Mouse (Mus musculus): ENCODE data around the gene Tmem238l. TPM values are rescaled to one million over a fixed set of nuclear protein-coding genes. Genes with fewer than 3 reads are reported as not detected.

Gene Tmem238l
- not detected for total RNA-seq (2021)
- long read RNA-seq = 0 reads

- no peak for DNase-seq (ENCODE audit: low spot score in 2 of 2)
Observed at GRCm38 (mm10) chr11:66956303-66956702, at the start of gene Tmem238l. Gene Tmem238l, plus strand, starts transcription at chr11:66956638.

DNA sequence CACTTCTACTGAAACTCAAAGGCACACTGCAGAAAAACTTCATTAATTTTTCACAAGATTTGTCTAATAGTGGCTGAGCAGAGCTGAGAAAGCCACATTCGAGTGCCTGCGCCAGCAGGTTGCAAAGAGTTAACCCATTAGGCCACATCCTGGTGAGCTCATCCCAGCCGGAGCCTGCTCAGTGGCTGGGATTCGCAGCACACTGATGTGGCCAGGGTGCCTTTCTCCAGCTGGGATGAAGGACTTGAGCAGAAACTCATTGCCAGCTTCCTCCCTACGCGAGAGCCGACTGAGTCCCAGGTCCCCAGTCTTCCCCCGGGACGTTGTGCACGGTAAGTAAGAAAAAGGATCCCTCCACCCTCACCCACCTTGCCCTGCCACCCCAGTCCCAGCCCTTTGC is 44.6 kb upstream of the Tmem238l start, which contains the start of gene Pirt:
Pirt (plus strand) TSS at position 171 of the 400 bp plus-strand sequence.
- DNase-seq (ENCODE audit: low spot score in 2 of 2) = no peak

DNA sequence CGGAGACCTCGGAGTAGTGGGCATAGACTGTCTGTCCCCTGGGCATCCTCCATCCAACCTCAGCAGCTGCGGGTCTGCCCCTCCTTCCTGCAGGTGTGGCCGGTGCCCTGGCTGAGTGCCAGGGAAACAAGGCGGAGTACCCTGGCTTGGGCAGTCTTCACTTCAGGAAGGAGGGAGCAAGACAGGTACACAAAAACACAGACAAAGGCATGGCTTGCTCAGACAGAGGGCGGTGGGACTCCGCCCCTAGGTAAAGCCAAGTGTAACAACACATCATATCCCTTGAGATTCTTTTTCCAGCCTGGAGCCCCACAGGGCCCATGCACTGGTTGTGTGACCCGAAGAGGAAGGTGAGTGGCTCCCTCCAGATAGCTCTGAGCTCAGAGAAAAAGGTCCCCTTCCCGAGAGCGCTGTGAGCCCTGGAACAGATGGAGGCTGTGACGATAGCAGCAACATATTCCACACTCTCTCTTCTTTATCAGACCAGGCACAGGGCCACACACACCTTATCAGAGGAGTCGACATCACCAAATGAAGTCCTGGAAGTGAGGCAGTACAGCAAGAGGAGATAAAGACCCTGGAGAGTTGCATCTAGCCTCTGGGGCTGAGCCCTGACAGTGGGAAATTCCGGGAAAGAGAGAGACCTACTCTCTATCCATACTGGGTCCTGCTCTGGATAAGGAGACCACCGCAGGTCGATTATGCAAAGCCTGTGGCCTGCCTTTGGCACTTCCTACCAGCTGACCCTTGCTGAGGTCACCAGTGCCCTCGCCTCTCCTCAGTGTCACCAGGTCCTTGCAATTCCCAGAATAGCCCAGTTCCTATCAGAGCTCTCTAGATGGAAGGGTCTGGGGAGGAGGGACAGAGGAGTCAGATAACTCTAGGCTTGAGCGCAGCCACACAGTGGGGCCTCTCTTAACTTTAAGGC is 43.6 kb upstream of the Tmem238l start:
- DNase-seq (ENCODE audit: low spot score in 2 of 2) = no peak

DNA sequence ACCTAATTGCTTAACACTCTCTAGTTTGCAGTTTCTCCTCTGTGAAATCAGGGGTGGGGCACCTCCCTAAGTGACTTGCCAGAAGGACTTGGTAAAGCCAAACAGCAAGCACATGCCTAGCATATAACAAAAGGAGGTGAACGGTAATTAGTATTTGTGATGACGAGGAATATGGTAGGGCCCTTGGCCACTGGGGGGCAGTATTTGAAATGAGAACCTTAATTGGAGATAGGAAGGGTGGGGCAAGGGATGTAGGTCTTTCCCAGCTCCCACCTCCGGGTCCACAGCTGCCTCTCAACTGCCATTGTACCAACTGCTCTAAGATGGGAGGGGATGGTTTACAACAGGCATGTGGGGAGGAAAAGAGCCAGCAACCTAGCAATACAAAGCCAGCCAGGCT is 42.2 kb upstream of the Tmem238l start:
- DNase-seq (ENCODE audit: low spot score in 2 of 2) = peak in 1 of 2 experiments; percentile 53

DNA sequence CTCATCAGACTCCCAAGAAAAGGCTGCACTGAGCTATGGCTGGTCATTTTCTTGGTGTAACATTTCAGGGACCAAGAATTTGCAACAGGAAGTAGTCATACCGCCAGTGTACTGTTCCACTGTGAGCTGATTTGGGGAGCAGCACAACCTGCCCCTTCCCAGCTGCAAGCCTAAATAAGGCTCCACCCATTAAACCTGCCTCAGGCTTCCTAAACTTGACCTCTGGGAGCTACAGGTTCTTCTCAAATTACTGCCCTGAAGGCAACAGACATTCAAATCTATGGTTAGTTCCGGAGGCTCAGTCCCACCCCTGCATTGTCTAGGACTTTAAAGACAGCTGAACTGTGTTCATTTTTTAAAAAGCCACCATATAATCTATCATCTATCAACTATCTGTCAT is 36.4 kb upstream of the Tmem238l start:
- no peak for DNase-seq (ENCODE audit: low spot score in 2 of 2)

- DNase-seq (ENCODE audit: low spot score in 2 of 2) = no peak
Observed at GRCm38 (mm10) chr11:66924095-66924823, 32.2 kb upstream of the Tmem238l start.

GRCm38 (mm10) chr11:66928311-66928710 is 28.1 kb upstream of the Tmem238l start:
- DNase-seq (ENCODE audit: low spot score in 2 of 2) = no peak

- DNase-seq (ENCODE audit: low spot score in 2 of 2) = no peak
Observed at GRCm38 (mm10) chr11:66932827-66933599, 23.4 kb upstream of the Tmem238l start.

DNA sequence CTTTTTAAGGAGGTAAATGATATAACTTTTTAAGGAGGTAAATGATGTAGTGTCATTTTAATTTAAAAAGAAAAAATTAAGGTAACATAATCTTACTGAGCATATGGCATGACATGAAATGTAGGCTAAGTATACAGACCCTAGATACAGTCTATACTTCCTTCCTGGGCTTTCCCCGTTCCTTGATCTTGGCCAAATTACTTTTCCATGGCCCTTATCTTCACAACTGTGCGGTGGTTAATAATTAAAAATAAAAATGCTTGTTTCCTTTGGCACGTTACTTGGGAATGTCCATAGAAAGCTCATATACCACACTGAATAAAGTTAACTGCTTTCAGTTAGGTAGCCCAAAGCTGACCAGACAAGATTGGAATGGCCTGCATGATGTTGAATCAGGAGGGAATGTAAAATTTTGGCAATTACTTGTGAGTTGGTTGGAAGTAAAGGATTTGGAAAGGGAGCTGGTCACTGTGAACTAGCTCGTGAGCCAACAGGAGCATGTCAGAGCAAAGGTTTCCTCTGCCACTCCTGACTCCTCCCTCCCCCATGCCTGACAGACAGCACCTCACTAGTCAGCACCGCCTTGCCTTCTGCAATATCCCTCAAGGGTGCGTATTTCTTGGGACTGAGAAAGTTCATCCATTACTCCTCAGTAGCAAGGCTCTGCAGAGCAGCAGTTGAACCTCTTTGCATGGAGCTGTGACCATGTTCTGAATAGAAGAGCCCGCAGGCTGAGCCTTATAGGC is 21.8 kb upstream of the Tmem238l start:
- DNase-seq (ENCODE audit: low spot score in 2 of 2) = no peak

- no peak for DNase-seq (ENCODE audit: low spot score in 2 of 2)
Observed at GRCm38 (mm10) chr11:66942011-66942410, 14.4 kb upstream of the Tmem238l start.

- DNase-seq (ENCODE audit: low spot score in 2 of 2) = no peak
Observed at GRCm38 (mm10) chr11:66945224-66945767, 11.1 kb upstream of the Tmem238l start.

- no peak for DNase-seq (ENCODE audit: low spot score in 2 of 2)
Observed at GRCm38 (mm10) chr11:66946521-66946920, 9.9 kb upstream of the Tmem238l start.

DNA sequence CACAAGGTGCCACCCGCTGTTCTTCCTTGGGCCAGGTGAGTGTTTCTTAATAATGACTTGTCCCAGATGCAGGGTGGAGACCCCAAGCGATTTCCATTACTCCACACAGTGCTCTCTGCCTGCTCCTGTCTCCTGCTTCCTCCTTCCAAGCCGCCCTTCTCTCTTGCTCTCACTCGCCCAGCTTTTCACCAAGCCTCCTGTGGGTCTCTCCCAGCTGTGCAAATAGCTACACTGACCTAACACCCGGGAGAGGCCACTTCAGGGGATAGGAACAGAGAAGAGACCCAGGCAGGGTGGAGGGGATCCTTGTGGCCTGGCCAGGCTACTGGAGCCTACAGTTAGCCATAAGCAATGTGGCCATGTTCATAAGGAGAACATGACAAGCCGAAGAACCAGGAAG is 9.5 kb upstream of the Tmem238l start:
- DNase-seq (ENCODE audit: low spot score in 2 of 2) = no peak

DNA sequence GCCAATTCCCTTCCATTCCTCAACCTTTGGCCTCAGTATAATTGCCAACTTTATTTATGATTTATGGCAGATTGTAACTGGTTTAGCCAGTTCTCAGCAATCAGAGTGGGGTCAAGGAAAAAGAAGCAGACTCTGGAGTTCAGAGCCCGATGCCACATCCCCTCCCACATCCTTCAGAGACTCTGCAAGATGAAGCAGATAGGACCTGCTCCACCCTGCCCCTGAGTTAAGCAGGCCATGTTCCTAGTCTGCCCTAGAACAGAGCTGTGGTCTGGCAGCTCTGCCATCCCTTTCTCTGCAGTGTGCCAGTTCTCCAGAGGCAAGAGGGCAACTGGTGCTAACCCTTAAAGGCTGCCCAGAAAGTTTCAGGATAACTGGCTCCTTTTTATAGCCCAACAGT is 4.4 kb downstream of the Tmem238l start:
- no peak for DNase-seq (ENCODE audit: low spot score in 2 of 2)

DNA sequence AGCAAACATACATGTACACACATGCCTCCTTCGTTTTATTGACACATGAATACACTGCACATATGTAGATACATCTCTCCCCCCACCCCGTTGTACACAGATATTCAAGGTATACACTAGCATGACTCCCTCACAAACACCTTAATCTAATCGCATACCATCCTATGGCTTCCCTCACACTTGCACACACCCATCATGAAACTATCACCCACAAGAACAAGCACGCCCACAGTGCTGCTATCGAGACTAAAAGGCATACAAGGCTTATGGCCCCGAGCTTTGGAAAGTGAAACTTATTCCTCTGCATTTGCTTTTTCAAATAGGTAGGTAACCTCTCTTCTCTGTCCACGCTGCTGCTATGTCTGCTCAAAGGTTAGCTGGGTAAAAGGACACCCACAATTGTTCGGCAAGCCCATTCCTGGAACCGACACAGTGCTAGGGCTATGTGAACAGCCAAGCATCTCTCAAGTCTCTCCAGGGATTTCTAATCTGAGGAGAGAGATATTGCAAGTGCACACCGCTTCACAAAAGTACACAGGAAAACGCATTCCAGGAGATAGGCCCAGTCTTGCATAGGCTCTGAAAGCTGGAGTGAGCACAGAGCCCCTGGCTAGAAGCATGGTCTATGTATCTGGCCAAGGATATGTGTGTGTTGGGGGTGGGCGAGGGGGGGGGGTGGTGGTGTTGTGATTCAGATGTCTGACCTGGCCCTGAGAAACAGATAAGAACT is 5.2 kb downstream of the Tmem238l start:
- no peak for DNase-seq (ENCODE audit: low spot score in 2 of 2)

DNA sequence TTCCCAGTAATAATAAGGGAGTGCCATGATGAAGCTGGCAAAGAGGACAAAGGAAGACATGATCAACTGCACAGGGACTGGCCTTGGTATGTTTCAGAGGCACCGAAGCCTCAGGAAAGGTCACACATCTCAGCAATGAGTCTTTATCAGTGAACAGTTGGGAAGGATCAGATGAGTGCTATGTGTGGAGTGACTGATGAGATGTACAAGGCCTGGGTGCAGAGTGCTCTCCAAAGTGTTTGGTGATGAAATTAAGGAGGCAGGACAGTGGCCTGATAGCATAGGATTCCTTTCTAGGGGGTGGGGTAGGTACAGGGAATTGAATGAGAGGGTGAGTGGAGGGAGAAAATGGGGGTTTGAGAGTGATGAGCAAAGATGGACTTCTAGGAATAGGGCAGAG is 7.0 kb downstream of the Tmem238l start:
- DNase-seq (ENCODE audit: low spot score in 2 of 2) = no peak

- no peak for DNase-seq (ENCODE audit: low spot score in 2 of 2)
Observed at GRCm38 (mm10) chr11:66966500-66967116, 10.2 kb downstream of the Tmem238l start.

DNA sequence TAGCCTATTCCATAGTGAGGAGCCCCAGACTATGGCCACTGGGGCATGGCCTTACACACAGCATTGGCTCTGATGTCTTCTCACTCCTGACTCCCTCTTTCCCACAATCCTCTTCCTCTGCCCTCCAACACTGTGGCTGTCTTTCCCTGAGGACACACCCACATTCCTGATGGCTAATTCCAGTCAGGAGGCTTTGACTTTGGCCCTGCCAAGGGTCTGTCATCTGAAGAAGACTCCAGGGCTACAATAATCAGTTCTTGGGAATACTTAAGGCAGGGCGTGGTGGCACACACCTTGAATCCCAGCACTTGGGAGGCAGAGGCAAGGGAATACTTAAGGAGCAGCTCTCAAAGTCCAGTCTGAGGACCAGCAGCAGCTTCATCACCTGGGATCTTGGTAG is 12.1 kb downstream of the Tmem238l start:
- no peak for DNase-seq (ENCODE audit: low spot score in 2 of 2)

GRCm38 (mm10) chr11:66973507-66973906 is 17.1 kb downstream of the Tmem238l start:
- DNase-seq (ENCODE audit: low spot score in 2 of 2) = no peak

All from layer of hippocampus, adult 18-20 months (tissue).